Mouse (Mus musculus) G1E (cell line): Measurements from ENCODE around the gene Gm10799. TPM values are rescaled to one million over a fixed set of nuclear protein-coding genes. Genes with fewer than 3 reads are reported as not detected.
"Not testable (repeated sequence)": the region's sequence is repeated elsewhere in the genome, so short reads cannot be mapped to it uniquely, and the experiment has no call there.

Source experiments
- ATAC-seq: 2 replicates; pipeline ENCODE4 v1.8.0; 2016; ENCODE audit warnings: mild to moderate bottlenecking; ENCODE audit not compliant: insufficient number of reproducible peaks, poor library complexity, low FRiP score, severe bottlenecking; ENCODE audit errors: extremely low read depth
- DNase-seq: peaks from one replicate; pipeline ENCODE4 v3.0.0; 2012; ENCODE audit warnings: low spot score
- H3K27me3 ChIP-seq: 2 replicates; pipeline ENCODE4 v1.6.1; 2012; ENCODE audit warnings: mild to moderate bottlenecking, low read length, inconsistent platforms; ENCODE audit not compliant: insufficient read depth
- H3K36me3 ChIP-seq: replicated peaks from 2 replicates; pipeline ENCODE3; 2012; ENCODE audit warnings: mild to moderate bottlenecking, inconsistent platforms
- H3K4me1 ChIP-seq: 2 replicates; pipeline ENCODE4 v1.6.1; 2012; ENCODE audit warnings: low read depth, low read length, inconsistent platforms, mixed read lengths; ENCODE audit not compliant: insufficient read depth
- H3K4me3 ChIP-seq: 2 replicates; pipeline ENCODE4 v1.5.1; 2012; ENCODE audit warnings: low read depth, mild to moderate bottlenecking, inconsistent platforms, low read length, moderate library complexity, mixed read lengths
- H3K9me3 ChIP-seq: replicated peaks from 2 replicates; pipeline ENCODE4 v1.6.1; 2012; ENCODE audit warnings: inconsistent platforms
- CTCF ChIP-seq: IDR thresholded peaks from 2 replicates; pipeline ENCODE4 v1.5.1; 2012; ENCODE audit warnings: low read depth, low read length, inconsistent platforms, mixed read lengths
- GATA1 ChIP-seq: IDR thresholded peaks from 2 replicates; pipeline ENCODE4 v1.6.1; 2012; ENCODE audit warnings: borderline replicate concordance, low read length, inconsistent platforms, mixed read lengths
- GATA2 ChIP-seq: IDR thresholded peaks from 2 replicates; pipeline ENCODE4 v1.6.1; 2012; ENCODE audit warnings: low read depth, low read length, inconsistent platforms, borderline replicate concordance
- POLR2AphosphoS5 ChIP-seq: IDR thresholded peaks from 2 replicates; pipeline ENCODE4 v1.6.1; 2012; ENCODE audit warnings: low read depth, low read length, inconsistent platforms; ENCODE audit not compliant: insufficient replicate concordance
- TAL1 ChIP-seq: conservative IDR thresholded peaks from 2 replicates; pipeline ENCODE4 v1.6.1; 2012; ENCODE audit warnings: low read depth, low read length, inconsistent platforms, mixed read lengths
- polyA plus RNA-seq: library from polyadenylated mRNA; stranded (reverse); fragments of >175 nt; gene quantifications from 2 replicates; pipeline ENCODE4 v1.2.3, GENCODE M21; 2012
- total RNA-seq, 2 experiments: library from RNA; stranded (forward) in 1 of 2; stranded (reverse) in 1 of 2; fragments of 200-1000 nt in 1 of 2; fragments of >200 nt in 1 of 2; fragmentation: Nextera tagmentation in 1 of 2; gene quantifications; 2 replicates each; pipeline ENCODE4 v1.2.3; 2014 to 2017

Gm10799 gene
- total and polyA plus RNA-seq, 3 experiments = not detected

GRCm38 (mm10) chr2:104093305-104093704 lies 25.0 kb upstream of the Gm10799 start:
- H3K27me3 ChIP-seq = no peaks in the 10 kb centered on the region
- peaks cover 22% of the 10 kb centered on the region for H3K4me1 ChIP-seq
- no peak for ATAC-seq
- DNase-seq = no peak
- no peak overlapping the region for H3K4me3 ChIP-seq
- peaks cover 4% of the 10 kb centered on the region for H3K9me3 ChIP-seq
- TF ChIP-seq TAL1 (no peak), CTCF (no peak), GATA1 (no peak), GATA2 (no peak), POLR2AphosphoS5 (no peak)
- H3K36me3 ChIP-seq = no peaks in the 10 kb centered on the region

- not testable (repeated sequence) for H3K4me1 ChIP-seq, ATAC-seq, H3K27me3 ChIP-seq, H3K9me3 ChIP-seq, H3K4me3 ChIP-seq, DNase-seq, H3K36me3 ChIP-seq
These were observed 19.2 kb upstream of the Gm10799 start for GRCm38 (mm10) chr2:104087562-104087961.

GRCm38 (mm10) chr2:104084027-104084426 lies 15.7 kb upstream of the Gm10799 start:
- H3K4me3 ChIP-seq, ATAC-seq, H3K27me3 ChIP-seq, H3K36me3 ChIP-seq, DNase-seq, H3K9me3 ChIP-seq: not testable (repeated sequence)
- peaks cover 12% of the 10 kb centered on the region for H3K4me1 ChIP-seq

GRCm38 (mm10) chr2:104082474-104082873 lies 14.1 kb upstream of the Gm10799 start:
- no peaks in the 10 kb centered on the region for H3K36me3 ChIP-seq
- H3K9me3 ChIP-seq = no peaks in the 10 kb centered on the region
- H3K4me3 ChIP-seq = no peak overlapping the region
- ATAC-seq (no peak), DNase-seq (no peak)
- no peaks in the 10 kb centered on the region for H3K27me3 ChIP-seq
- TF ChIP-seq POLR2AphosphoS5 (no peak), CTCF (no peak), GATA1 (no peak), GATA2 (no peak), TAL1 (no peak)
- peaks cover 24% of the 10 kb centered on the region for H3K4me1 ChIP-seq

GRCm38 (mm10) chr2:104081436-104082050 lies 13.2 kb upstream of the Gm10799 start:
- H3K36me3 ChIP-seq, ATAC-seq, DNase-seq, H3K4me3 ChIP-seq, H3K9me3 ChIP-seq, H3K27me3 ChIP-seq: not testable (repeated sequence)
- peaks cover 26% of the 10 kb centered on the region for H3K4me1 ChIP-seq

- H3K4me3 ChIP-seq, H3K36me3 ChIP-seq, H3K27me3 ChIP-seq, H3K9me3 ChIP-seq, DNase-seq: not testable (repeated sequence)
- TF ChIP-seq TAL1 = peak; percentile 69
- ATAC-seq = peak; percentile 99
- H3K4me1 ChIP-seq = peaks cover 26% of the 10 kb centered on the region
These were observed 9.9 kb upstream of the Gm10799 start for GRCm38 (mm10) chr2:104078285-104078684.

GRCm38 (mm10) chr2:104069704-104070185 lies 1.4 kb upstream of the Gm10799 start, which contains the start of gene Cd59b:
Gene Cd59b (plus strand): TSS chr2:104069849.
- Histone ChIP-seq H3K9me3 (no peaks in the 10 kb centered on the region), H3K4me1 (peaks cover 12% of the 10 kb centered on the region), H3K4me3 (peak within 1 kb of the TSS; percentile 5; the same call in 1 of the 2 replicates), H3K27me3 (no peaks in the 10 kb centered on the region), H3K36me3 (no peaks in the 10 kb centered on the region)
- TF ChIP-seq GATA1 = no peak
- no peak for TF ChIP-seq CTCF
- TF ChIP-seq POLR2AphosphoS5 = no peak
- no peak for TF ChIP-seq TAL1
- no peak for TF ChIP-seq GATA2
- ATAC-seq = no peak
- no peak for DNase-seq

GRCm38 (mm10) chr2:104065526-104065925 lies 2.8 kb downstream of the Gm10799 start, which contains the start of gene Gm10912:
Gene Gm10912 (plus strand): TSS chr2:104065826.
- not testable (repeated sequence) for DNase-seq, H3K4me3 ChIP-seq, ATAC-seq, H3K27me3 ChIP-seq, H3K9me3 ChIP-seq
- H3K4me1 ChIP-seq = peaks cover 14% of the 10 kb centered on the region
- peaks cover 17% of the 10 kb centered on the region for H3K36me3 ChIP-seq
